4 mouse cellular contexts compared by ENCODE assay signal in genomic region chr9:20690449-20690848, GRCm38 (mm10). TPM values are rescaled to one million over a fixed set of nuclear protein-coding genes. Genes with fewer than 3 reads are reported as not detected.
"Had no signal": no experiment of that assay in that cellular context is flagged by ENCODE, and none has a peak within 500 bp of the region (broad histone marks: within the 10 kb centered on the region; RNA-seq: fewer than 3 reads in every experiment).

No protein-coding gene starts in this region.

RNA-seq across cellular contexts. Expression of gene Olfm2, which starts 55.7 kb away (rescaled TPM):
- total RNA-seq: megakaryocyte-erythroid progenitor cell, adult 5-6 weeks; monocyte, adult 5-6 weeks; neutrophil, adult 5-6 weeks had no signal
- polyA plus RNA-seq: macrophage had no signal
